Mouse (Mus musculus) testis, adult 2 months (tissue): ENCODE data around the gene Arhgap29. TPM values are rescaled to one million over a fixed set of nuclear protein-coding genes. Genes with fewer than 3 reads are reported as not detected.
A peak's percentile ranks its signal among the peaks of the same experiment; 100 is the strongest.

Experiments used
- H3K27ac ChIP-seq: fragments of 200-500 bp; 2 replicates; pipeline ENCODE4 v1.5.1; 2012; ENCODE audit warnings: low read depth, low read length; ENCODE audit not compliant: control insufficient read depth, insufficient read depth
- H3K27me3 ChIP-seq: fragments of 200-500 bp; 2 replicates; pipeline ENCODE4 v1.6.1; 2012; ENCODE audit warnings: mild to moderate bottlenecking, low read length, moderate library complexity; ENCODE audit not compliant: control insufficient read depth, insufficient read depth
- H3K36me3 ChIP-seq: fragments of 200-500 bp; 2 replicates; pipeline ENCODE4 v1.6.1; 2012; ENCODE audit warnings: mild to moderate bottlenecking, low read length; ENCODE audit not compliant: control insufficient read depth, insufficient read depth
- H3K4me1 ChIP-seq: fragments of 200-500 bp; 2 replicates; pipeline ENCODE4 v1.6.1; 2012; ENCODE audit warnings: low read length; ENCODE audit not compliant: control insufficient read depth, insufficient read depth
- H3K4me3 ChIP-seq: fragments of 200-500 bp; 2 replicates; pipeline ENCODE4 v1.5.1; 2012; ENCODE audit warnings: low read depth, mild to moderate bottlenecking, low read length, moderate library complexity, mixed read lengths; ENCODE audit not compliant: control insufficient read depth
- CTCF ChIP-seq: fragments of 200-500 bp; IDR thresholded peaks from 2 replicates; pipeline ENCODE4 v1.5.1; 2012; ENCODE audit warnings: low read depth, mild to moderate bottlenecking, inconsistent platforms, low read length, moderate library complexity; ENCODE audit not compliant: control insufficient read depth, insufficient read depth, insufficient replicate concordance
- POLR2A ChIP-seq: fragments of 200-500 bp; IDR thresholded peaks from 2 replicates; pipeline ENCODE4 v1.6.1; 2012; ENCODE audit warnings: low read depth, mild to moderate bottlenecking, inconsistent platforms, low read length, moderate library complexity; ENCODE audit not compliant: control insufficient read depth
- polyA plus RNA-seq: library from polyadenylated mRNA; depleted of rRNA; stranded (reverse); fragments of >200 nt; gene quantifications from 2 replicates; pipeline ENCODE4 v1.2.3, GENCODE M21; 2012

Arhgap29 gene
- polyA plus RNA-seq, 1 experiment, result 78.3 TPM

DNA sequence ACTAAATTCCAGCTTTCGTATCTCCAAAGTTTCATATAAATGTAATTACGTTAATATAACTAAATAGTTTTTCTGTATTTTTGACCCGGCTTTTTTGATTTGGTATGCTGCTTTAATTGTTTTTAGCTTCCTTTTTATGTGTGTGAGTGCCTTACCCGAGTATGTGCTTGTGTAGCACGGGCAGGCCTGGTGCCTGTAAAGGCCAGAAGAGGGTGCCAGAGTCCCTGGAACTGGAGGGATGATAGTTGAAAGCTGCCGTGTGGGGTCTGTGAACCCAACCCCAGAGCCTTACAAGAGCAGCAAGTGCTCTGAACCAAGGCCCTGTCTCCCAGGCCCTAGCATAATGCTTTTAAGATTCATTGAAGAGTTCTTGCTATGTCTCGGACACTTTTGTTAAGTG lies 4.4 kb downstream of the Arhgap29 start:
- H3K27me3 ChIP-seq, result no peaks in the 10 kb centered on the region
- peaks cover 2% of the 10 kb centered on the region; the same call in 1 of the 2 replicates for H3K4me1 ChIP-seq
- no peak overlapping the region for H3K27ac ChIP-seq
- H3K36me3 ChIP-seq, result peaks cover 1% of the 10 kb centered on the region; the same call in 1 of the 2 replicates
- peak overlapping the region; percentile 69 for H3K4me3 ChIP-seq
- TF ChIP-seq POLR2A, result no peak
- 0 out of 2 replicates have a peak, but pooled peaks have one; percentile 13 for TF ChIP-seq CTCF

DNA sequence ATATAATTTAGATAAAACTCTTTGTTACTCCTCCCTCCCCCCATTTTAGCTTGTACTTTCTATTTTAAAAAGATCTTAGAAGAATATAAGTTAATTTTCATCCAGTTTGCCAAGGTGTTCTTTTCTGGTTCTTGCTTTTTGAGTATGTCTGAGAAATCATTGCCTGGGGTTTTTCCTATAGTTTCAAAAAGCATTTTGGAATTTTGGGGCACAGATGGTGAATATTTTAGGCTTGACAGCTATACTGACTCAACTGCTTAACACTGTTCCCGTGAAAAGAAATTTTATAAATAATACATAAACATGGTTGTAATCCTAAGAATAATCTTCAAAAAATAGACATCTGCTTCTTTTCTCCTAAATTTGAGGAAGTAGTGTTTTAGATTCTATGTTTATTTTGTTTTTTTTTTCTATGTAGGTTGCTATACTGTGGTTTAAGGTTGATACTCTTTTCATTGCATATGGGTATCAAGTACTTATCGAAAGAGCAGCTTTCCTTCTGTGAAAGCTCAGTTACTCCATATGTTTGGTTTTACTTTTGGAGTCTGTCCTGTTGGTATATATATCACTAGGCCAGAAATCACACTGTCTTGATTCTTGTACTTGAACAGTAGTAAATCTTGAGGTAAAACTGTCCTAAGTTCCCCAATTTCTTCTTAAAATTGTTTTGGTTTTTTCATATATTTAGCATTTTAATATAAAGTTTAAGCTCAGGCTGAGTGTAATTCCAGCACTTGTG lies 5.4 kb downstream of the Arhgap29 start:
- peaks cover 2% of the 10 kb centered on the region; the same call in 1 of the 2 replicates for H3K4me1 ChIP-seq
- peaks cover 1% of the 10 kb centered on the region; the same call in 1 of the 2 replicates for H3K36me3 ChIP-seq
- H3K27me3 ChIP-seq, result no peaks in the 10 kb centered on the region
- no peak overlapping the region for H3K4me3 ChIP-seq
- TF ChIP-seq POLR2A, result no peak
- TF ChIP-seq CTCF, result no peak
- no peak overlapping the region for H3K27ac ChIP-seq

DNA sequence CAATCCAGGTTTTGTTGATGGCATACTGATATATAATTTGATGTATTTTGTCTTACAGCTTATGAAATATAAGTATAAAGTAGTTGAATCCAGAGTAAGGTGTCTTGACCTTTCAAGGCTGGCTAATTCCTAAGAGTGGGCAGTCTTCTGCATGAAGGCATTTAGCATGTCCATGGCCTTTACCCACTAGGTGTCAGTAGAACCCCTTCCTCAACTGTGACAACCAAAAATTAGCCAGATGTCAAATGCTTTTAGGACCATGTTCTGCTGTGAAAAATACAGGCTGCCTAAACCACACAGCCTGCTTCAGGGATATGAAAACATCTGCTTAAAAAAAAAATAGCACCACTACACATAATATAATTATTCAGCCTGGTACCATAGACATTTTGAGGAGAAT lies 11.8 kb downstream of the Arhgap29 start:
- no peak overlapping the region for H3K27ac ChIP-seq
- no peak for TF ChIP-seq CTCF
- no peak for TF ChIP-seq POLR2A
- peaks cover 2% of the 10 kb centered on the region for H3K4me1 ChIP-seq
- no peaks in the 10 kb centered on the region for H3K36me3 ChIP-seq
- no peak overlapping the region for H3K4me3 ChIP-seq
- H3K27me3 ChIP-seq, result no peaks in the 10 kb centered on the region

DNA sequence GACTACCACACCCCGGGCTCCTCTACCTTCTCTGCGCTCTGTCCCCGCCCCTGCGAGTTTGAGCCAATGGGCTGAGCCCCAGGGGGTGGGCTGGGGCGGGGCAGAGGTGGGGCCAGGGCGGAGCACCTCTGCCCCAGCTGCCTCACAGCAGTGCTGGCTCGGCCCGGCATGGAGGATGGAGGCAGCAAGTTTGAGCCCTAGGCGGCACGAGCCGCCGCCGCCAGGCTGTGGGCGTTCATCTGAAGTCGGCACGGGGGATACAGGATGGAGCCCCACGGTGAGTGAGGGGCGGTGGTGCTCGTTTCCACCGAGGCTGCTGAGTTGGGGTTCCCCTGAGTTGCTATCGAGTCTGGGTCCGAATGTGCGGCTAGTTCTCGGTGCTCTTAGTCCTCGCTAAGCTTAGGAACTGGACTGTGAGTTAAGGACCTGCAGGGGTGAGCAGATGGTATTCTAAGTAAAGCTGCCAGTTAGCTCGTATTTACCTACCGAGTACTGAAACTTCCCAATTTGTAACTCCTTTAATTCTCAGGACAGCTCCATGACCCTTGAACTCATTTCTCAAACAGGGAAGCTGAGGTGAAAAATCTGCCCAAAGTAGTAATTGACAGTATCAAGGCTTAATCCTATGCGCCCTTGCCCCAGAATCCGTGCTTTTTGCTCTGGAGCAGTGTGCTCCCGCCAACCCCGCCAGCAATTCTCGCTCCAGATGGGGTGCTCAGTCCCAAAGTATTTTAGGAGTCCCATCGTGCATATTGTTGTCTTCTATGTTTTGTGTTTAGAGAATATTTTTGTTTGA lies 15.5 kb downstream of the Arhgap29 start:
- H3K27ac ChIP-seq, result peak overlapping the region; percentile 50; the same call in 1 of the 2 replicates
- H3K4me1 ChIP-seq, result peaks cover 2% of the 10 kb centered on the region
- no peak for TF ChIP-seq CTCF
- peak; percentile 79 for TF ChIP-seq POLR2A
- no peaks in the 10 kb centered on the region for H3K36me3 ChIP-seq
- H3K27me3 ChIP-seq, result no peaks in the 10 kb centered on the region
- peak overlapping the region; percentile 91 for H3K4me3 ChIP-seq

DNA sequence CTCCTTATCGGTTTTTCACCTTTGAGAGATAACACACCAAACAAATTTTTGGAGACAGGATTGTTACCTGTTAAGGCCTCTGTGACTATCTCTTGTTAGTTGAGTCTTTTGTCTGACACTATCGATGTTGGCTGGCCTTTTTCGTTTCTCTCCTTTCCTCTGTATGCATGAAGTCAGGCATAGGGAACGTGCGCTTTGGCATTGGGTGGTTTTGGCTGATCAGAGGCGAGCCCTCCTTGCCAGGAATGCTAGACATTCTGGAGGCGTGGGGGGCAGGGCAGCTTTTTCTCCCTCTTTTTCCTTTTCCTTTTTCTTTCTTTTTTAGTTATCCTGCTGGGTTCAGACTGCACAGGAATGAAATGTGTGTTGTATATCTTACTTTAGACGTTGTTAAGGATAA lies 16.3 kb downstream of the Arhgap29 start:
- H3K27ac ChIP-seq, result no peak overlapping the region
- no peak for TF ChIP-seq POLR2A
- no peak for TF ChIP-seq CTCF
- H3K36me3 ChIP-seq, result no peaks in the 10 kb centered on the region
- peaks cover 2% of the 10 kb centered on the region for H3K4me1 ChIP-seq
- no peaks in the 10 kb centered on the region for H3K27me3 ChIP-seq
- H3K4me3 ChIP-seq, result no peak overlapping the region

DNA sequence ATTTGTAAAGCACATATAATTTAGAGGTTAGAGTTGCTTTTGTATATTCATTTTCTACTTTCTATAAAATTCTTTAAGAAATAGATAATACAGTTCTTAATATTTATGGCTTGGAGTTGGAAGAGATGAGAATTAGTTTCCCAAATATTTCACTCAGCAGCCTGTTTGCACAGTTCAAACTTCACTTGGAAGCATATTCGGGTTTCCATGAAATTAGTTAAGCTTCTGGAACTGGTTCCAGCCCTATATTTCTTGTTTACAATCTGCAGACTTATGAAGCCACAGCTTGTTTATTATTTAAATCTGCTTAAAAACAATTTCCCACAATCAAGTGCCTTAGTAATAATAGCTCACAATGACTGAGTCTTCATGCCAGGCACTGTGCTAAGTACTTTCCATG lies 17.1 kb downstream of the Arhgap29 start:
- H3K27me3 ChIP-seq, result no peaks in the 10 kb centered on the region
- no peak overlapping the region for H3K4me3 ChIP-seq
- H3K36me3 ChIP-seq, result no peaks in the 10 kb centered on the region
- H3K27ac ChIP-seq, result no peak overlapping the region
- peaks cover 2% of the 10 kb centered on the region for H3K4me1 ChIP-seq
- no peak for TF ChIP-seq POLR2A
- no peak for TF ChIP-seq CTCF

DNA sequence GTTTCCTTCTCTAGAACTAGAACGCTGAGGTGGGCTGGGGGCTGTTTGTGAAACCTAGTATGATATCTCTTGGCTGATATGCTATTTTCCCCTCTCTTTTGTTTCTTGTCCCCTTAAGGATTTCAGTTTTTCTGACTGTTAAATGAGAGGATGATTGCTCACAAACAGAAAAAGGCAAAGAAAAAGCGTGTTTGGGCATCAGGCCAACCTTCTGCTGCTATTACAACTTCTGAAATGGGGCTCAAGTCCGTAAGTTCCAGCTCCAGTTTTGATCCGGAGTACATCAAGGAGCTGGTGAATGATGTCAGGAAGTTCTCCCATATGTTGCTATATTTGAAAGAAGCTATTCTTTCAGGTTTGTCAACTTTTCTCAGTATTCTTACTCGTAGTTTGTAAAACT lies 21.4 kb downstream of the Arhgap29 start:
- H3K27me3 ChIP-seq, result no peaks in the 10 kb centered on the region
- no peaks in the 10 kb centered on the region for H3K36me3 ChIP-seq
- H3K27ac ChIP-seq, result no peak overlapping the region
- no peaks in the 10 kb centered on the region for H3K4me1 ChIP-seq
- no peak for TF ChIP-seq CTCF
- TF ChIP-seq POLR2A, result no peak
- H3K4me3 ChIP-seq, result no peak overlapping the region
